Mouse (Mus musculus) intestine, embryonic 15.5 days (tissue): Measurements from ENCODE around the gene Spats2. TPM values are rescaled to one million over a fixed set of nuclear protein-coding genes. Genes with fewer than 3 reads are reported as not detected.

Experiments used
- ATAC-seq: fragments of 200-750 bp; cut with Nextera tagmentation; 2 replicates; pipeline ENCODE4 v1.8.0; 2017; ENCODE audit warnings: moderate TSS enrichment, moderate library complexity
- H3K27ac ChIP-seq: fragments of 300-500 bp; sonication (generic); 2 replicates; pipeline ENCODE4 v1.5.1; 2015; ENCODE audit warnings: mild to moderate bottlenecking, inconsistent platforms
- H3K27me3 ChIP-seq: fragments of 300-500 bp; sonication (generic); replicated peaks from 2 replicates; pipeline ENCODE4 v1.6.1; 2015; ENCODE audit warnings: inconsistent platforms
- H3K36me3 ChIP-seq: fragments of 300-500 bp; sonication (generic); 2 replicates; pipeline ENCODE4 v1.6.1; 2015; ENCODE audit warnings: inconsistent platforms
- H3K4me1 ChIP-seq: fragments of 300-500 bp; sonication (generic); replicated peaks from 2 replicates; pipeline ENCODE4 v1.6.1; 2015; ENCODE audit warnings: inconsistent platforms
- H3K4me2 ChIP-seq: fragments of 300-500 bp; sonication (generic); replicated peaks from 2 replicates; pipeline ENCODE4 v1.6.1; 2015; ENCODE audit warnings: mild to moderate bottlenecking, inconsistent platforms
- H3K4me3 ChIP-seq: fragments of 300-500 bp; sonication (generic); replicated peaks from 2 replicates; pipeline ENCODE4 v1.5.1; 2015; ENCODE audit warnings: inconsistent platforms
- H3K9ac ChIP-seq: fragments of 300-500 bp; sonication (generic); 2 replicates; pipeline ENCODE4 v1.6.1; 2015; ENCODE audit warnings: inconsistent platforms
- H3K9me3 ChIP-seq: fragments of 300-500 bp; sonication (generic); 2 replicates; pipeline ENCODE4 v1.6.1; 2016; ENCODE audit warnings: inconsistent platforms
- WGBS: fragments of 180-500 bp; shearing (Covaris S2); methylation state at CpG from one replicate; pipeline ENCODE4 v1.1.7; 2015; 5-methylcytosine and 5-hydroxymethylcytosine counted together
- polyA plus RNA-seq: library from polyadenylated mRNA; unstranded; fragments of >200 nt; fragmentation: Nextera tagmentation; extraction: Ambion mirVana; gene quantifications from 2 replicates; pipeline ENCODE4 v1.2.1, GENCODE M21; 2015

Spats2 gene
- polyA plus RNA-seq, 1 experiment from 2014 or later = 34.7 TPM

DNA sequence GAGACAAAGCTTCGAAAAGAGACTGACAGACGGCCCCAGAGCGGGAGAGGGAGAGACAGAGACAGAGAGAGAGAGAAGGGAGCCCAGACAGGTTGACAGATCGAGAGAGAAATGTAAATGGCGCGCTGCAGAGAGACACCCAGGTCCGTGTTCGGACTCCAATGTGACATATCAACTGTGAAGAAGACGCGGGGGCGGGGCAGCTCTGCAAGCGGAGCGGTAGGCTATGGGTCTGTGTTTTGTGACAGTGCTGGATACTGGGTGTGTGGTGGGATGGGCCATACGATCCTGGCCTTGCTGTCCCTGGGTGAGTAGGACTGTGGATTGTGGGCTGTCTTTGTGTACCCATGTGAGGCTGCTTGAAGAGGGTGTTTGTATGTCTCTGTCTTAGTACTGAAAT, 36.6 kb upstream of the Spats2 start:
- H3K9me3 ChIP-seq = no peaks in the 10 kb centered on the region
- no peaks in the 10 kb centered on the region for H3K36me3 ChIP-seq
- 15% methylated on average over 14 of the region's 14 CpGs for WGBS
- H3K27me3 ChIP-seq = peaks cover 82% of the 10 kb centered on the region
- ATAC-seq = no peak
- H3K4me1 ChIP-seq = peaks cover 32% of the 10 kb centered on the region
- H3K4me3 ChIP-seq = 0 out of 2 replicates have a peak overlapping the region, but pooled peaks have one; percentile 26
- H3K4me2 ChIP-seq = peak overlapping the region; percentile 61
- no peak overlapping the region for H3K9ac ChIP-seq
- no peak overlapping the region for H3K27ac ChIP-seq

DNA sequence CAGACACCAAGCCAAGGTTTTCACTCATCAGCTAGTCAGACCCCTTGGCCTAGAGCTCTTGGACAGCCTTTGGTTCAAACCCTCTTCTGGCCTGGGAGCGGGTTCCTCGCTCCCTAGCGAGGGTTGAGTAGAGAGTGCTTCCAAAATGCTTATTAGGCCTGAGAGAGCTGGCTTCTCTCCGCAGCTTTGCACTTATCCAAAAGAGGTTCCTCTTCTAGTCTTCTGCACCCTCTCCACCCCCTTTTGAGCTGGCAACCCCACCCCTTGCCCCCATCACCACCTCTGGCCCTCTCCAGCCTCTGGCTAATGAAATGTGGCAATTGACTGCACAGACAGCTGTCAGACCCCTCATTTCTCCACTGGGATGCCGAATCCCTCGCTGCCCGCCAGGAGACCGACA, 32.8 kb upstream of the Spats2 start, which contains the start of gene Dnajc22:
TSS of gene Dnajc22 (plus strand) at position 301 of the 400 bp plus-strand sequence.
- Histone ChIP-seq H3K27ac (no peak within 1 kb of the TSS), H3K4me1 (peaks cover 44% of the 10 kb centered on the region), H3K27me3 (peaks cover 92% of the 10 kb centered on the region), H3K9me3 (no peaks in the 10 kb centered on the region), H3K4me2 (peak within 1 kb of the TSS; percentile 82), H3K4me3 (peak within 1 kb of the TSS; percentile 36), H3K36me3 (no peaks in the 10 kb centered on the region), H3K9ac (peak within 1 kb of the TSS; percentile 33)
- ATAC-seq = no peak
- 48% methylated on average over 8 of the region's 8 CpGs for WGBS

GRCm38 (mm10) chr15:99093291-99094258, 32.1 kb upstream of the Spats2 start:
- no peaks in the 10 kb centered on the region for H3K36me3 ChIP-seq
- peak overlapping the region; percentile 36 for H3K4me3 ChIP-seq
- WGBS = 2% methylated on average over 56 of the region's 56 CpGs
- peaks cover 92% of the 10 kb centered on the region for H3K27me3 ChIP-seq
- peak overlapping the region; percentile 82 for H3K4me2 ChIP-seq
- H3K4me1 ChIP-seq = peaks cover 44% of the 10 kb centered on the region
- H3K9me3 ChIP-seq = no peaks in the 10 kb centered on the region
- ATAC-seq = peak; percentile 54
- peak overlapping the region; percentile 33 for H3K9ac ChIP-seq
- no peak overlapping the region for H3K27ac ChIP-seq

DNA sequence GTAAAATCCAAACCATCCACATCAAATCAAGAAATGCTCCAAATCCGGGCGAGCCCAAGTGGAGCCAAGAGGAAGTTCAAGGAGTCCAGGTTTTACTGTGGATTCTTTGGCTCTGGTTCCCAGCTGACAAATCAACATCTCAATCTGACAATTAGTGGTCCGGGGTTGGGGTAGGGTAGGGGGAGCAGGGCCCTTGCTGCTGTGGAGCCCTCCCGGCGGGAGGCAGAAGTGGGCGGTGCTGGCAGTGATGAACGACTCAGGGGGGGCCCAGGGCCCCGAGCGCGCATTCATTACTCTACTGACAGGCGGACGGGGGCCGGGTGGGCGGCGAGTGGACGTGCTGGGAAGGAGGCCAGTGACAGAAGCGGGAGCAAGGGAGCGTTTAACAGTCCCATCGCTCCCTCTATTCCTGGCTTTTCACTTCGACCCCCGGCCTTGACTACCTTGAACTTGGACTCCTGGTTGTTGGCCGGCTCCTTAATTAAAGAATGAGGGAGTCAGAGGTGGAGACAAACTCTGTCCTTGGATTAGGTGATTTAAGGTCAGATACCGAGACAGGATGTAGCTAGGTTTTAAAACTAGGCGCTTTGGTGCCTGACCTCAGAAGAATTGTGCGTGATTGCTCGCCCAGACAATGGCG, 31.0 kb upstream of the Spats2 start:
- Histone ChIP-seq H3K27ac (no peak overlapping the region), H3K27me3 (peaks cover 89% of the 10 kb centered on the region)

GRCm38 (mm10) chr15:99095356-99095755, 30.4 kb upstream of the Spats2 start:
- Histone ChIP-seq H3K4me1 (peaks cover 43% of the 10 kb centered on the region), H3K27ac (no peak overlapping the region), H3K9me3 (no peaks in the 10 kb centered on the region), H3K36me3 (no peaks in the 10 kb centered on the region), H3K27me3 (peaks cover 83% of the 10 kb centered on the region), H3K4me3 (no peak overlapping the region), H3K9ac (no peak overlapping the region), H3K4me2 (no peak overlapping the region)
- no peak for ATAC-seq
- 11% methylated on average over 6 of the region's 6 CpGs for WGBS

More for the DNA sequence above, 31.0 kb upstream of the Spats2 start:
- Histone ChIP-seq H3K9ac (no peak overlapping the region), H3K36me3 (no peaks in the 10 kb centered on the region), H3K4me2 (peak overlapping the region; percentile 32), H3K4me1 (peaks cover 43% of the 10 kb centered on the region), H3K9me3 (no peaks in the 10 kb centered on the region), H3K4me3 (no peak overlapping the region)
- no peak for ATAC-seq
- WGBS = 3% methylated on average over 27 of the region's 27 CpGs

DNA sequence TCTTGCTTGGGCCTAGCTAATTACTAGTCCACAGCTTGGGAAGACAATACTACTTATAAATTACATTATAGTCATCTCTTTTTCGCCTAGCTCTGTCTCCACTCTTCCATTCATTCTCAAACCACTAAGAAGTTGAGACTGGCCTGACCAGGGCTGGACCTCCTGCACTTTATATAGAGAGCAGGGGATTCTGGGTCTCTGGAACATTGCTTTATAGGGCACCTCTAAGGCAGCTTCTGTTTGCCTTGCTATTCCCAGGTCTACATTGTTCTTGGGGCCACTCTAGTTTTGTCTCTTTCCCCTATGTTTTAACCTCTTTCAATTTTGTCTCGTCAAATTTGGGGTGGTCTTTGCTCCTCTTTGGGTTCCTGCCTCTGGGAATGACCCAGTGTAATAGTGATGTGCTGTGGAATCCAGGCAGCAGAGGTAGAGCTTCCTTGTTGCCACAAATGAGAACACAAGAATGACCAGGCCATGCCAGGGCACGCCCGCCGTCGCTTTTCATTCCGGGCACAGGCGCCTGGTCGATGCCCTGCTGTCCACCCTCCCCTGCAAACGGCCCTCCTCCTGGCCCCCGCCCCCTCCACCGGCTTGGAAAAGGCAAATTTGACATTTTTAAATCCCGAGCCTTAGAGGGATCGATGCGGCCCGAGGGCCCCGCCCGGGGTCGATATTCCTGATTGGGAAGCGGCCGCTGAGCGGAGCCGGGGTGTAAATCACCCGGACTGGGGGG, 29.5 kb upstream of the Spats2 start:
- Histone ChIP-seq H3K4me3 (peak overlapping the region; percentile 41), H3K9ac (peak overlapping the region; percentile 47; the same call in 1 of the 2 replicates), H3K4me2 (peak overlapping the region; percentile 76), H3K27ac (no peak overlapping the region), H3K4me1 (peaks cover 43% of the 10 kb centered on the region), H3K9me3 (no peaks in the 10 kb centered on the region), H3K27me3 (peaks cover 78% of the 10 kb centered on the region), H3K36me3 (no peaks in the 10 kb centered on the region)
- 6% methylated on average over 24 of the region's 24 CpGs for WGBS
- no peak for ATAC-seq

- Histone ChIP-seq H3K4me1 (peaks cover 43% of the 10 kb centered on the region), H3K27ac (no peak overlapping the region), H3K9ac (peak overlapping the region; percentile 47), H3K9me3 (no peaks in the 10 kb centered on the region), H3K27me3 (peaks cover 71% of the 10 kb centered on the region), H3K4me3 (peak overlapping the region; percentile 41), H3K4me2 (peak overlapping the region; percentile 76), H3K36me3 (no peaks in the 10 kb centered on the region)
- no peak for ATAC-seq
- WGBS = under 1% methylated on average over 58 of the region's 58 CpGs
Observed at GRCm38 (mm10) chr15:99096831-99097500, 28.8 kb upstream of the Spats2 start.

GRCm38 (mm10) chr15:99097840-99098492, 27.8 kb upstream of the Spats2 start:
- Histone ChIP-seq H3K4me3 (peak overlapping the region; percentile 41), H3K4me1 (peaks cover 43% of the 10 kb centered on the region), H3K27ac (no peak overlapping the region), H3K36me3 (no peaks in the 10 kb centered on the region), H3K9me3 (no peaks in the 10 kb centered on the region), H3K4me2 (peak overlapping the region; percentile 76), H3K9ac (peak overlapping the region; percentile 24), H3K27me3 (peaks cover 61% of the 10 kb centered on the region)
- no peak for ATAC-seq
- 1% methylated on average over 39 of the region's 39 CpGs for WGBS

- ATAC-seq = peak; percentile 7
- 3% methylated on average over 9 of the region's 9 CpGs for WGBS
- no peaks in the 10 kb centered on the region for H3K36me3 ChIP-seq
- H3K9me3 ChIP-seq = no peaks in the 10 kb centered on the region
- H3K4me3 ChIP-seq = peak overlapping the region; percentile 41
- peak overlapping the region; percentile 24; the same call in 1 of the 2 replicates for H3K9ac ChIP-seq
- peaks cover 56% of the 10 kb centered on the region for H3K27me3 ChIP-seq
- peaks cover 41% of the 10 kb centered on the region for H3K4me1 ChIP-seq
- H3K27ac ChIP-seq = no peak overlapping the region
- H3K4me2 ChIP-seq = peak overlapping the region; percentile 76
Observed at GRCm38 (mm10) chr15:99098493-99098861, 27.2 kb upstream of the Spats2 start.

- H3K9ac ChIP-seq = peak overlapping the region; percentile 47
- under 1% methylated on average over 15 of the region's 15 CpGs for WGBS
Observed at GRCm38 (mm10) chr15:99099139-99099556, 26.6 kb upstream of the Spats2 start.

GRCm38 (mm10) chr15:99099984-99100383, 25.7 kb upstream of the Spats2 start:
- Histone ChIP-seq H3K4me1 (peaks cover 31% of the 10 kb centered on the region), H3K27ac (no peak overlapping the region), H3K36me3 (no peaks in the 10 kb centered on the region), H3K27me3 (peaks cover 45% of the 10 kb centered on the region), H3K9ac (no peak overlapping the region), H3K4me3 (peak overlapping the region; percentile 41), H3K9me3 (no peaks in the 10 kb centered on the region), H3K4me2 (peak overlapping the region; percentile 76)
- 54% methylated on average over 3 of the region's 3 CpGs for WGBS
- no peak for ATAC-seq

More at GRCm38 (mm10) chr15:99099139-99099556, 26.6 kb upstream of the Spats2 start:
- peak overlapping the region; percentile 76 for H3K4me2 ChIP-seq
- H3K4me3 ChIP-seq = peak overlapping the region; percentile 41
- H3K9me3 ChIP-seq = no peaks in the 10 kb centered on the region
- no peaks in the 10 kb centered on the region for H3K36me3 ChIP-seq
- peak overlapping the region; percentile 79 for H3K27ac ChIP-seq
- peaks cover 36% of the 10 kb centered on the region for H3K4me1 ChIP-seq
- H3K27me3 ChIP-seq = peaks cover 51% of the 10 kb centered on the region
- peak; percentile 93 for ATAC-seq
